Mouse (Mus musculus) myocyte (in vitro differentiated cells): Measurements from ENCODE around the gene Rps3a1. TPM values are rescaled to one million over a fixed set of nuclear protein-coding genes. Genes with fewer than 3 reads are reported as not detected.
A peak's percentile ranks its signal among the peaks of the same experiment; 100 is the strongest.

Experiments
- H3K27me3 ChIP-seq: one replicate; pipeline ENCODE4 v1.6.1; 2011; ENCODE audit not compliant: control insufficient read depth, insufficient read depth, insufficient read length
- H3K36me3 ChIP-seq: one replicate; pipeline ENCODE4 v1.6.1; 2011; ENCODE audit not compliant: control insufficient read depth, insufficient read depth
- H3K4me2 ChIP-seq: one replicate; pipeline ENCODE4 v1.6.1; 2011; ENCODE audit warnings: low read depth, control low read depth
- H3K4me3 ChIP-seq: one replicate; pipeline ENCODE4 v1.5.1; 2011; ENCODE audit warnings: mild to moderate bottlenecking, control low read depth, moderate library complexity
- H3K79me2 ChIP-seq: one replicate; pipeline ENCODE4 v1.6.1; 2011; ENCODE audit not compliant: control insufficient read depth, insufficient read depth
- H3ac ChIP-seq: one replicate; pipeline ENCODE4 v1.6.1; 2011; ENCODE audit not compliant: control insufficient read depth, insufficient read length
- CEBPB ChIP-seq: IDR thresholded peaks from 2 replicates; pipeline ENCODE4 v1.6.1; 2011; ENCODE audit warnings: mild to moderate bottlenecking, moderate library complexity; ENCODE audit not compliant: poor library complexity, insufficient read depth, severe bottlenecking
- E2F4 ChIP-seq: IDR thresholded peaks from one replicate; pipeline ENCODE4 v1.6.1; 2011; ENCODE audit warnings: mild to moderate bottlenecking, control low read depth, moderate library complexity; ENCODE audit not compliant: insufficient read depth
- MAX ChIP-seq: IDR thresholded peaks from one replicate; pipeline ENCODE4 v1.6.1; 2011; ENCODE audit warnings: low read depth, mild to moderate bottlenecking, control low read depth
- MYOD1 ChIP-seq, 3 experiments: IDR thresholded peaks; one replicate each; pipeline ENCODE4 v1.6.1; 2011; ENCODE audit warnings: control low read depth in 2 of 3, low read depth in 2 of 3, mild to moderate bottlenecking in 2 of 3, moderate library complexity in 1 of 3; ENCODE audit not compliant: insufficient read length in 2 of 3, control insufficient read depth in 1 of 3
- MYOG ChIP-seq, 3 experiments: IDR thresholded peaks; one replicate each; pipeline ENCODE4 v1.6.1; 2011; ENCODE audit warnings: control low read depth in 2 of 3, low read depth in 2 of 3, mild to moderate bottlenecking in 2 of 3; ENCODE audit not compliant: insufficient read length in 2 of 3, control insufficient read depth in 1 of 3, insufficient read depth in 1 of 3
- POLR2A ChIP-seq: IDR thresholded peaks from one replicate; pipeline ENCODE4 v1.6.1; 2011; ENCODE audit warnings: low read depth, mild to moderate bottlenecking, control low read depth, moderate library complexity; ENCODE audit not compliant: insufficient read length
- POLR2AphosphoS2 ChIP-seq: IDR thresholded peaks from one replicate; pipeline ENCODE4 v1.6.1; 2011; ENCODE audit warnings: low read depth, control low read depth; ENCODE audit not compliant: insufficient read length
- REST ChIP-seq: IDR thresholded peaks from one replicate; pipeline ENCODE4 v1.6.1; 2011; ENCODE audit warnings: mild to moderate bottlenecking, control low read depth, moderate library complexity; ENCODE audit not compliant: insufficient read depth, insufficient read length
- SRF ChIP-seq: IDR thresholded peaks from one replicate; pipeline ENCODE4 v1.6.1; 2011; ENCODE audit warnings: low read depth; ENCODE audit not compliant: control insufficient read depth, insufficient read length
- TCF12 ChIP-seq: IDR thresholded peaks from one replicate; pipeline ENCODE4 v1.6.1; 2011; ENCODE audit warnings: mild to moderate bottlenecking, control low read depth; ENCODE audit not compliant: poor library complexity, insufficient read depth, severe bottlenecking
- TCF3 ChIP-seq: IDR thresholded peaks from one replicate; pipeline ENCODE4 v1.6.1; 2011; ENCODE audit warnings: low read depth, control low read depth; ENCODE audit not compliant: insufficient read length
- USF1 ChIP-seq: IDR thresholded peaks from one replicate; pipeline ENCODE4 v1.6.1; 2011; ENCODE audit warnings: low read depth, mild to moderate bottlenecking, control low read depth, moderate library complexity
- polyA plus RNA-seq: library from polyadenylated mRNA; unstranded; fragments of >200 nt; fragmentation: generic; extraction: Trizol; gene quantifications from one replicate; pipeline ENCODE4 v1.2.1, GENCODE M21; 2012; ENCODE audit warnings: missing spikeins

The Rps3a1 gene
- 428 TPM for polyA plus RNA-seq

DNA sequence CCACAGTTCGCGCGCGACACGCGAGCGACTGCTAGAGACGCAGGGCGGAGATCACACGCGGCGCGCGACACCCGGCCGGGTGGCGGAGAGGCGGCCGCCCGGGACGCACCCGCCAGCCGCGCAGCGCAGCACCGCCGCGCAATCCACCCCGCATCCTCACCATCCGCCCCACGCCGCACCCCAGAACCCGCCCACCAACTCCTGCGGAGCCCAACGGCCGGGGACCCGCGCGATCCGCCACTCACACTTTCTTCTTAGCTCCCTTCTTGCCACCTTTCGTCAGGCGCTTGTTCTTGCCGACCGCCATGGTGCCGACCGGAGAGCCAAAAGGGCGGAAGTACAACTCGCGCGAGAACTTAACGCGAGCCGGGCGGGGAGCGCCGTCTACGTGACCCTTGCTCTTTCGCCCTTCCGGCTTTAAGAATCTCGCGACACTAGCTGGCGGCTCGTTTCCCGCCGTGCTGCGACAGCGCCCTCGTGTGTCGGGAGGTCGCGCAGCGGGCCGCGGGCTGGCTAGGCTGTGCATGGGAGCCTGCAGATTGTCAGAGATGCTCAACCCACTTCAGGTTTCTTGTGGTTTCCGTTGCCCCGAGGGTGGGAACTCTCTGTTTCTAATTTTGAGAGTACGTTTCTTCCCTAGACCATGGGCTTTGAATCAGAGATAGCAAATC, at the start of gene Rps3a1:
TSS of gene Rps3a1 (minus strand) at position 440 of the 671 bp plus-strand sequence.
- H3K4me3 ChIP-seq = peak within 1 kb of the TSS; percentile 99
- TF ChIP-seq MYOD1 (IDR thresholded peaks at IDR 0.05; ENCODE audit: control insufficient read depth in 1 of 3, insufficient read length in 2 of 3, low read depth in 2 of 3) (no peak), POLR2AphosphoS2 (peak; percentile 84), POLR2A (peak; percentile 87), CEBPB (no peak), MYOG (IDR thresholded peaks at IDR 0.05; ENCODE audit: control insufficient read depth in 1 of 3, insufficient read depth in 1 of 3, insufficient read length in 2 of 3, low read depth in 2 of 3) (peak in 1 of 3 experiments; percentile 14), E2F4 (peak; percentile 68)
- H3K79me2 ChIP-seq = peaks cover 32% of the 10 kb centered on the region
- H3K27me3 ChIP-seq = no peaks in the 10 kb centered on the region
- peaks cover 26% of the 10 kb centered on the region for H3K36me3 ChIP-seq
- H3K4me2 ChIP-seq = peak within 1 kb of the TSS; percentile 95
- peak within 1 kb of the TSS; percentile 93 for H3ac ChIP-seq

DNA sequence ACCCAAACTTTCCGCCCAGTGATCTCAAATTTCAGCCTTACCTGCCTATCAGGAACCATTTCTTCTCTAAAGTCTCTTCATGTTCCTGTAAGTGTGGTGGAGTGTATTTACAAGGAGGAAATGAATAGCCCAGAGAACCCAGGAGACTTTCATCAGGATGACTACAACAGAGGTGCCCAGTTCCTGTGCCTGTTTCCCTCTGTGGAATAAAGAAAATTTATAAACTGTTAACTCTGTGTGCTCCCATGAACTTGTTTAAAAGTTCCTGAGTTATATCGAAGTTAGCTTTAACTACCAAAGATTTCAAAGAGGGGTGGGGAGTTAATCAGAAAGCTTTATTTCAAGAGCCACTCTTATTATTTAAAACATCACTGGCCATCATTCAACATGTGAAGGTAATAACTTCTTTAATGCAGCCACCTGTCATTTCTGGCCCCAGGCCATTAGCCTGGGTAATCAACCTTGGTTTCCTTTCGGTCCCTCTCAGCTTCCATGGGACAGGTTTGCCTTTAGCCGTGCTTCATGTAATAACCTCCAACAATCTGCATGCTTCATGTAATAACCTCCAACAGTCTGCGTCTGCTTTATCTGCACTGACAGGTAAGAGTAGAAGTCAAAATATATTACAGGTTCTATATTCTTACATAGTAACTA, 45.4 kb upstream of the Rps3a1 start:
- Histone ChIP-seq H3K36me3 (no peaks in the 10 kb centered on the region), H3K27me3 (no peaks in the 10 kb centered on the region), H3K79me2 (no peaks in the 10 kb centered on the region), H3K4me2 (no peak overlapping the region), H3ac (no peak overlapping the region), H3K4me3 (no peak overlapping the region)
- no peak for TF ChIP-seq CEBPB
- TF ChIP-seq USF1 = no peak
- TF ChIP-seq REST = no peak

DNA sequence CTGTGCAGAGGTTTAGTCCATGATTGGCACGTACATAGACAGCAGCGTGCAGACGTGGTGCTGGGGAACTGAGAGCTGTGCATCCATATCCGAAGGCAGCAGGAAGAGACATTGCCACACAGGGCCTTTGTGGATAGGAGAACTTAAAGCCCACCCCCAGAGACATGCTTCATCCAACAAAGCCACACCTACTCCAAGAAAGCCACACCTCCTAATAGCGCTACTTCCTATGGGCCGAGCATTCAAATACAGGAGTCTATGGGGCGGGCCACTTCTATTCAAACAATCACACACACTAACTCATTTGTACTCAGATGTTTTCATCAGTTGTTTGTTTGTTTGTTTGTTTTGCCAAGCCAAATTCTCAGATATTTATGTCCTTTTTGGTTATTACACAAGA, 42.0 kb upstream of the Rps3a1 start:
- no peak overlapping the region for H3K4me3 ChIP-seq
- H3K79me2 ChIP-seq = no peaks in the 10 kb centered on the region
- H3K27me3 ChIP-seq = no peaks in the 10 kb centered on the region
- no peaks in the 10 kb centered on the region for H3K36me3 ChIP-seq
- H3K4me2 ChIP-seq = no peak overlapping the region
- H3ac ChIP-seq = no peak overlapping the region
- TF ChIP-seq MAX (no peak), E2F4 (no peak), POLR2A (no peak), MYOD1 (IDR thresholded peaks at IDR 0.05; ENCODE audit: control insufficient read depth in 1 of 3, insufficient read length in 2 of 3, low read depth in 2 of 3) (no peak), CEBPB (no peak), MYOG (IDR thresholded peaks at IDR 0.05; ENCODE audit: control insufficient read depth in 1 of 3, insufficient read depth in 1 of 3, insufficient read length in 2 of 3, low read depth in 2 of 3) (no peak), REST (no peak), USF1 (no peak), TCF3 (no peak)

DNA sequence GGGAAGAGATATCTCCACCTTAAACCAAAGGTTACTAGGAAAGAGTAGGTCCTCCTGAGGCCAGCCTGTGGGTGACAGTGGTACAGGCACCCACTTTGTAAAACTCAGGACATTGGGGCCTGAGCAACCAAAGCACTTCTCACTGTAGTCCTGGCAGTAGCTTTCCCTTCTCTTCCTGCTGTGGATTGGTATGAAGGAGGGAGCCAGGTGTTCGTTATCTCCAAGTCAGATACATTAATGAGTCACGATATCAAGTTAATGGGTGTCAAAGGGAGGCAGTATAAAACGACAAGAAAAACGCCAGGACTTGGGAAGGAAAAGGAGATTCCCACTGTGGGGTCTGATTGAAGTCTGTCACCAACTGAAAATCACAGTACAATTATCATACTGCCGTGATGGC, 38.6 kb upstream of the Rps3a1 start:
- Histone ChIP-seq H3K4me3 (no peak overlapping the region), H3K79me2 (no peaks in the 10 kb centered on the region), H3ac (no peak overlapping the region), H3K27me3 (no peaks in the 10 kb centered on the region), H3K36me3 (no peaks in the 10 kb centered on the region), H3K4me2 (no peak overlapping the region)
- TF ChIP-seq MYOD1 (IDR thresholded peaks at IDR 0.05; ENCODE audit: control insufficient read depth in 1 of 3, insufficient read length in 2 of 3, low read depth in 2 of 3) (peak in 1 of 3 experiments; percentile 32), POLR2A (no peak)

DNA sequence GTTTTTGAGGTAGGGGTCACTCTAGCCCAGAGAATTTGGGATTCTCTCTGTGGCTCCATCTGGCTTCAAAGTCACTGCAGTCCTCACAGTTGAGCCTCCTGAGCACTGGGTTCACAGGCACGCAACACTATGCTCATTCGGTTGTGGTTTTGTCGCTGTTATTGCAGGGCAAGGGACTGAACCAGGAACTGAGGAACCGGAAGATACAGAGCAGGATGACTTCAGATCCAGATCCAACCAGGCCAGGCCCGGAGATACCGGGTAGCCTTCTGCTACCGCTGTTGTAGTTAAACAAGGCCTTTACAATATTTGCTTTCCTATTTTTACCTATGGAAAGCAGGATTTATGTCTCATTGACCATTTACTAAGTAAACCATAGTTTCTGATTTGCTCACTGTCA, 37.2 kb upstream of the Rps3a1 start:
- no peak overlapping the region for H3ac ChIP-seq
- no peaks in the 10 kb centered on the region for H3K79me2 ChIP-seq
- H3K27me3 ChIP-seq = no peaks in the 10 kb centered on the region
- no peak for TF ChIP-seq MYOD1 (IDR thresholded peaks at IDR 0.05; ENCODE audit: control insufficient read depth in 1 of 3, insufficient read length in 2 of 3, low read depth in 2 of 3)
- TF ChIP-seq MYOG (IDR thresholded peaks at IDR 0.05; ENCODE audit: control insufficient read depth in 1 of 3, insufficient read depth in 1 of 3, insufficient read length in 2 of 3, low read depth in 2 of 3) = no peak
- TF ChIP-seq USF1 = no peak
- TF ChIP-seq SRF = no peak
- no peak for TF ChIP-seq POLR2AphosphoS2
- no peak for TF ChIP-seq POLR2A
- no peak for TF ChIP-seq TCF12
- H3K36me3 ChIP-seq = no peaks in the 10 kb centered on the region
- H3K4me2 ChIP-seq = no peak overlapping the region
- no peak overlapping the region for H3K4me3 ChIP-seq
